Mouse (Mus musculus) left cerebral cortex, adult 2 months (tissue): ENCODE data around the gene Scn11a. TPM values are rescaled to one million over a fixed set of nuclear protein-coding genes. Genes with fewer than 3 reads are reported as not detected.

Source experiments
- DNase-seq, 2 experiments: peaks; one replicate each; pipeline ENCODE4 v3.0.0; 2021 to 2022; ENCODE audit warnings: low spot score in 2 of 2, mixed read lengths in 1 of 2; ENCODE audit errors: extremely low spot score in 1 of 2
- H3K27ac ChIP-seq: fragments of 200-600 bp; 2 replicates; pipeline ENCODE4 v1.8.1; 2022
- H3K4me3 ChIP-seq: fragments of 200-600 bp; 2 replicates; pipeline ENCODE4 v1.8.1; 2022
- CTCF ChIP-seq: fragments of 200-600 bp; IDR thresholded peaks from 2 replicates; pipeline ENCODE4 v1.8.1; 2022; ENCODE audit warnings: antibody characterized with exemption, mild to moderate bottlenecking, moderate library complexity
- intact Hi-C: fragments of 180-260 bp; cut with DNase I; formaldehyde crosslinking; loops from one replicate; pipeline ENCODE4 v1.15.1; 2025
- total RNA-seq, 2 experiments: library from RNA; stranded (reverse); gene quantifications; 2 replicates each; pipeline ENCODE4 v1.2.3; 2021

The Scn11a gene
- total RNA-seq, 2 experiments from 2014 or later = 0.16 to 0.25 TPM

- no peak for DNase-seq
These were observed 32.8 kb downstream of the Scn11a start for GRCm38 (mm10) chr9:119792505-119792904.

GRCm38 (mm10) chr9:119780901-119781300 is 44.4 kb downstream of the Scn11a start:
- no peak for TF ChIP-seq CTCF
- Histone ChIP-seq H3K27ac (no peak overlapping the region), H3K4me3 (no peak overlapping the region)
- intact Hi-C loops = no loop called here
- no peak for DNase-seq

More at GRCm38 (mm10) chr9:119792505-119792904, 32.8 kb downstream of the Scn11a start:
- no peak overlapping the region for H3K27ac ChIP-seq
- intact Hi-C loops = no loop called here
- TF ChIP-seq CTCF = peak; percentile 29
- no peak overlapping the region for H3K4me3 ChIP-seq

GRCm38 (mm10) chr9:119776661-119777060 is 48.6 kb downstream of the Scn11a start:
- DNase-seq = no peak
- intact Hi-C loops = no loop called here
- no peak for TF ChIP-seq CTCF
- no peak overlapping the region for H3K4me3 ChIP-seq
- no peak overlapping the region for H3K27ac ChIP-seq

- intact Hi-C loops = no loop called here
- DNase-seq = peak in 1 of 2 experiments; percentile 18
- no peak overlapping the region for H3K4me3 ChIP-seq
- peak; percentile 55 for TF ChIP-seq CTCF
- H3K27ac ChIP-seq = no peak overlapping the region
These were observed 56.7 kb downstream of the Scn11a start for GRCm38 (mm10) chr9:119768585-119768984.

- intact Hi-C loops = no loop called here
- no peak for DNase-seq
These were observed 65.0 kb downstream of the Scn11a start for GRCm38 (mm10) chr9:119760226-119760625.

GRCm38 (mm10) chr9:119759457-119759856 is 65.8 kb downstream of the Scn11a start:
- intact Hi-C loops = no loop called here
- DNase-seq = no peak
- H3K27ac ChIP-seq = no peak overlapping the region
- no peak overlapping the region for H3K4me3 ChIP-seq
- no peak; the same call in none of the 2 replicates for TF ChIP-seq CTCF

More at GRCm38 (mm10) chr9:119760226-119760625, 65.0 kb downstream of the Scn11a start:
- no peak; the same call in 1 of the 2 replicates for TF ChIP-seq CTCF
- no peak overlapping the region for H3K27ac ChIP-seq
- H3K4me3 ChIP-seq = no peak overlapping the region

GRCm38 (mm10) chr9:119751507-119751906 is 73.7 kb downstream of the Scn11a start:
- Histone ChIP-seq H3K4me3 (no peak overlapping the region), H3K27ac (no peak overlapping the region)
- TF ChIP-seq CTCF = peak; percentile 73
- intact Hi-C loops = loop anchor here (1.0 to 5.0 kb wide), 5 partner anchors 44 to 291 kb away; no protein-coding TSS in a partner anchor
- DNase-seq = peak in 1 of 2 experiments; percentile 16

GRCm38 (mm10) chr9:119749112-119749511 is 76.1 kb downstream of the Scn11a start:
- DNase-seq = no peak
- no peak for TF ChIP-seq CTCF
- Histone ChIP-seq H3K27ac (no peak overlapping the region), H3K4me3 (no peak overlapping the region)
- intact Hi-C loops = no loop called here

GRCm38 (mm10) chr9:119743900-119744299 is 81.4 kb downstream of the Scn11a start:
- DNase-seq = no peak
- intact Hi-C loops = no loop called here
- no peak overlapping the region for H3K4me3 ChIP-seq
- no peak for TF ChIP-seq CTCF
- H3K27ac ChIP-seq = no peak overlapping the region

GRCm38 (mm10) chr9:119743312-119743711 is 81.9 kb downstream of the Scn11a start:
- intact Hi-C loops = no loop called here
- no peak for TF ChIP-seq CTCF
- Histone ChIP-seq H3K4me3 (no peak overlapping the region), H3K27ac (no peak overlapping the region)
- no peak for DNase-seq

- no peak for TF ChIP-seq CTCF
- DNase-seq = no peak
- intact Hi-C loops = no loop called here
- H3K27ac ChIP-seq = no peak overlapping the region
- H3K4me3 ChIP-seq = no peak overlapping the region
These were observed 84.0 kb downstream of the Scn11a start for GRCm38 (mm10) chr9:119741101-119741786.

- intact Hi-C loops = no loop called here
- Histone ChIP-seq H3K27ac (no peak overlapping the region), H3K4me3 (no peak overlapping the region)
- TF ChIP-seq CTCF = no peak
- no peak for DNase-seq
These were observed 96.7 kb downstream of the Scn11a start for GRCm38 (mm10) chr9:119728412-119729097.

- H3K27ac ChIP-seq = no peak overlapping the region
- intact Hi-C loops = no loop called here
- no peak for DNase-seq
- no peak for TF ChIP-seq CTCF
- H3K4me3 ChIP-seq = no peak overlapping the region
These were observed 98.3 kb downstream of the Scn11a start for GRCm38 (mm10) chr9:119726990-119727389.
